Mouse (Mus musculus) retina, embryonic 14.5 days (tissue): ENCODE results near the gene Hccs.
"Not testable (repeated sequence)": the region's sequence is repeated elsewhere in the genome, so short reads cannot be mapped to it uniquely, and the experiment has no call there.

Experiments
- DNase-seq: peaks from one replicate; pipeline ENCODE4 v3.0.0-alpha.2; 2015; ENCODE audit warnings: low spot score

Hccs gene

GRCm38 (mm10) chrX:169319945-169320667 lies at the start of gene Hccs:
Hccs (minus strand) TSS chrX:169320372.
- DNase-seq, result peak; percentile 85

- no peak for DNase-seq
Observed at GRCm38 (mm10) chrX:169357146-169357772, 37.1 kb upstream of the Hccs start.

GRCm38 (mm10) chrX:169338213-169338612 lies 18.0 kb upstream of the Hccs start:
- DNase-seq, result no peak

GRCm38 (mm10) chrX:169337559-169337958 lies 17.4 kb upstream of the Hccs start:
- no peak for DNase-seq

DNA sequence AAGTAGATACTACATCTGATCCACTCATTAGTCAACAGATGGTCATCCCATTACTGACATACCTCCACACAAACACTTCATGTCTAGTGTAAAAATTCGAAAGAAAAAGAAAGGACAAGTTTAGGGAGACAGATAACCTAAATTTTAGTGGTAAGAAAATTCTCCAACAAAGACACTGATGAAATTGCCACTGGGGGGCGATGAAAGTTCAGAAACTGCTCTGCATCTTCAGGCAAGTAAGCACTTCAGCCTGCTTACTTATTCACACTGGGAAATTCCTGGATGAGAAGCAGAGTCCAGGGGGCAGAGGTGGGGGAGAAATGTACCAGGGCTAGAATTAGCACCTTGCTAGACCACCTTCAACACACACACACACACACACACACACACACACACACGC lies 12.1 kb upstream of the Hccs start:
- DNase-seq, result peak; percentile 50

GRCm38 (mm10) chrX:169325929-169326595 lies 5.9 kb upstream of the Hccs start:
- no peak for DNase-seq

GRCm38 (mm10) chrX:169320668-169321005 lies 465 bp upstream of the Hccs start:
- DNase-seq, result not testable (repeated sequence)

GRCm38 (mm10) chrX:169319066-169319760 lies 959 bp downstream of the Hccs start:
- DNase-seq, result no peak

DNA sequence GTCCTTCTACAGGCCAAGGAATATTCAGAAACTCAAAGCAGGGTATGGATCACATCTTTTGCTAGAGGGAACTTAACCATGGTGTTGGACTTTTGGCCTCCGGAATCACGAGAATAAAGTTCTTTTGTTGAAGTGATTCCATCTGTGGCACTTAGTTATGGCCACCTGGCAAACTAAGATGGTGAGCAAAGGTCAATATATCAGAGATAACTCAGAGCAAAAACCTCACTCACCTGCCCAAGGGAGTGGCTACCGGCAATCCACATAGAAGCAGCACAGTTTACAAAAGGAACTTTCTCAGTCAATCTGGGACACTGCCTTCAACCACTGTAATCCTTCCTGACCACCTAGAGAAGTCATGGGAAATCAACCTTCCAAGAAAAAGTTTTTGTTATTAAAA lies 11.6 kb downstream of the Hccs start:
- DNase-seq, result no peak

- peak; percentile 74 for DNase-seq
Observed at GRCm38 (mm10) chrX:169303945-169304344, 16.2 kb downstream of the Hccs start.

DNA sequence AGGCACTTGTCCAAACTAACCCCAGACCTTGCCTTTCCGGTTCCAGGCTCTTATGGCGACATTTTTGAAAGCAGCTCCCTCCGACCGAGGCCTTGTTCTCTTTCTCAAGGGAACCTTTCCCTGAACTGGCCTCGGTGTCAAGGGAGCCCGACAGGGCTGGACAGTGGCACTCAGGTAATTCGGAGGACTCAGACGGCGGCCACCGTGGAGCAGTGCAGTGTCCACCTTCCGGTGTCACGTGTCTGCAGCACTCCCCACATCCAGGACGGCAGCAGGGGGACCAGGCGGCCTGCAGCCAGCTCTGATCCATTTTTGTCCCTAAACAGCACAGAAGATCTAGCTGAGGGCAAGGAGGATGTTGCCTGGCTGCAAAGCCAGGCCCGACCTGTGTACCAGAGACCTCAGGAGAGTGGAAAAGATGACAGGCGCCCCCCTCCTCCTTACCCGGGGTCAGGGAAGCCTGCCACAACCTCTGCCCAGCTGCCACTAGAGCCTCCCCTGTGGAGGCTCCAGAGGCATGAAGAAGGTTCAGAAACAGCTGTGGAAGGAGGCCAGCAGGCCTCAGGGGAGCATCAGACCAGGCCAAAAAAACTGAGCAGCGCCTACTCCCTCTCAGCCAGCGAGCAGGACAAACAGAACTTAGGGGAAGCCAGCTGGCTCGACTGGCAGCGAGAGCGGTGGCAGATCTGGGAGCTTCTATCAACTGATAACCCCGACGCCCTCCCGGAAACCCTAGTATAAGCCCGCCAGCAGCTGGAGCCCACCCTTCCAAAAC lies 17.7 kb downstream of the Hccs start:
- no peak for DNase-seq

GRCm38 (mm10) chrX:169299579-169299978 lies 20.6 kb downstream of the Hccs start:
- DNase-seq, result peak; percentile 44

DNA sequence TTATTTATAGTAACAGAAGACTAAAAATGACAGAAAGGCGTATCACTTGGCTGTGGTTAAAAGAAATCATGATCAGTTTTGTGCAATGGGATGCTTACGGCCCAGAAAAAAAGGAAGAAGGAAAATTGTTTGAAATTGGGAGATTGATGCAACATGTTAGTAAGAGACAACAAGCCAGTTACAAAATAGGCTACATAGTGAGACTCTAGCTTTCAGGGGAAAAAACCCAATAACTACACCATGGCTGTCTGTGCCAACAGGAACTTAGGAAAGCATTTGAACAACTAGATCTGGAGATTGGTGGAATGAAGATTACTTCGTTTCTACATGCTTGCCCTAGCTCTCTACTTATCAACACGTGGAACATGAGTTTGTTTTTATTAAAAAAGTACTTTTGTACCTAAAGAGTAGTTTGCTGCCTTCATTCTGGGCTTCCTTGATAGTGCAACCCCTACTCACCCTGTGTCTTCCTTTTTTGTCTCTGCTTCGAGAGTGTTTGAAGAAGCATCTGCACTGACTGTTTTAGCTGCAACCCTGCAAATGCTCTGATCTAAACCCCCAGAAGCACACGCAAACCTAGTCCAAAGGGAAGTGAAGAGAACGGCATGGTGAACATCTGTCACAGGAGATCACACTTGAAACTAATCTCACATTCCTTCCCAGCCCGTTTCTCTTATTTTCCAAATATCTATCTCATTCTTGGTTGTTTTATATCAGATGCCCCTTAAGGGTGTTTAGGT lies 56.6 kb downstream of the Hccs start:
- DNase-seq, result no peak

DNA sequence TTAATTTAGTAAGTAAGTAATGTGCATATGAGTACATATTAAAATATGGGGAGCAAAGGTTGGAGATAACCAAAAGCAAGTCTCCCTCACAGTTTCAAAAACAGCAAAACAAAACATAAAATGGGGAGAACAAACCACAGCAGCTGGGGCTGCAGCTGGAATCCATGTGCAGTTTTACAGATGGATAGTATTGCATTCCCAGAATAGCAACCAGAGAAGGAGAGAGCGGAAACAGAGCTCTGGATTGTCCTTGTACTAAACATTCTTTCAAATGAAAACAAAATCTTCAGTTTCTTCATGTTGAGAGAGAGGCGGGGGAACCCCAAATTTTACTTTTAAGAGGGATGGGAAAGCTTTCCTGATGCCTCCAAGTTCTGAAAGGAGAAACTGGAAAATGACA lies 58.0 kb downstream of the Hccs start:
- DNase-seq, result no peak

DNA sequence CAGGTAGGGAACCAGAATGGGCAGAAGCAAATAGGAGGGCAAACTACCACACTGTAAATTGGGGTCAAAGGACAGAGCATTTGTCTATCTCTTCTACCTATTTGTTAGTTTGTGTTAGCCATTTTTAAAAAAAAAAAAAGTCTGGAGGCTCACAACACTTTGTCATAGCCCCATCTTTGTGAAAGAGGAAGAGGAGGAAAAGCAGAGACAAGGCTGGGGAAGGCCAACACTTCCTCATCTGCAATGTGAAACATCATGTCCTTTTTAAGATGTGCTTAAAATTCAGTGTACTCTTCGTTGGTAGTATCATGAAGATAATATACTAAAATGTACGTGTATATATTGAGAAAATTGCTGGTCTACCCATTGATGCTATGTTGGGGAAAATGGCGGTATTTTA lies 59.1 kb downstream of the Hccs start:
- DNase-seq, result no peak

DNA sequence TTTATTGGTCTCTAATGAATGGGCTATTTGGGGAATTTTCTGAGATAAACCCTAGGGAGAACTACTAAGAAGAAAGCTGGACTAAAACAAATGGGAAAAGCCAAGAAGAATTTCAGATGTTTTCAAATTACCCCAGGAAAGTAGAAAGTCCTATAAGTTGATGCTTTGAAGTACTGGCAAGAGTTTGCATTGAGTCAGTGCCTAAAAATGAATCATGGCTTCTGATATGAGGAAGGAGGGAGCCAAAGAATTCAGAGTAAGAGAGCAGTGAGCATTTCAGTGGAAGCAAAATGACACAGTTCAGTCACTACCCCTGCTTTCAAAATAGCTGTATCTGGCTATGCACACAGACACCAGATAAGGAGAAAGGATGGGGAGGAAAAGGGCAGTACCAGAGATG lies 63.4 kb downstream of the Hccs start:
- DNase-seq, result no peak

GRCm38 (mm10) chrX:169255915-169256314 lies 64.3 kb downstream of the Hccs start:
- no peak for DNase-seq

GRCm38 (mm10) chrX:169222357-169223062 lies 97.7 kb downstream of the Hccs start:
- DNase-seq, result no peak

DNA sequence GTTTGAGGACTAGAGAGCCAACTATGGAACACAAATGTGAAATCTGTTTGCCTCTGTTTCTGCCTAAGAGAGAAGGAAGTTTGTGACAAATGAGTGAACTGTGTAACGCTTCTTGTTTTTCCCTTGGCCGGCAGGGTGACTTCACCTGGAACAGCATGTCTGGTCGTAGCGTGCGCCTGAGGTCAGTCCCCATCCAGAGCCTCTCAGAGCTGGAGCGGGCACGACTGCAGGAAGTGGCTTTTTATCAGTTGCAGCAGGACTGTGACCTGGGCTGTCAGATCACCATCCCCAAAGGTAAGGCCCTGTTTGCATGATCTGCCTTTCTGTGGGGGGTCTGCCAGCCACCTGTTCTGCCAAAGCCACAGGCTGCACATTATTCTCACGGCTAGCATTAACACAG lies 100.1 kb downstream of the Hccs start:
- no peak for DNase-seq

DNA sequence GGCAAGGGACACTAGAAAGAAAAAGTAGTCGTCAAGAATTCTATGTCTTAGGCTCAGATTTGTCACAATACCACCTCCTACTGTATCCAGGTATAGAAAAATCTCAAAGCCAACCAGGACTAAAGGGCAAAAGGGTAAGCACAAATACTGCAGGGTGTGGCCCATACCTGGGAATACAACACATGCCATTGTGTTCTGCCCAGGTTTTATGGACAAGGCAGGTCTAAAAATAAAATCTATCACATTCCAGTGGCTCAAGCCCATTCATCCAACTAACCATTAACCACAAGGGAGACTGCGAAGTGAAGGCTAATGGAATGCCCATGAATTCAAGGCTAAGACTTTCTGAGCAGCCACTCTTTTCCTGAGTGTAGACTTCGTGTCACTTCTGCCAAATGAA lies 110.2 kb downstream of the Hccs start:
- DNase-seq, result no peak
